Mouse (Mus musculus) cerebellum, adult 2 months (tissue): ENCODE measurements at regions not wholly inside any gene's neighbourhood (a gene's known extent, or its start where the extent isn't known, plus 50 kb on each side); places are given as distances from the start of the nearest gene placed in this dataset.

Experiments
- DNase-seq, 2 experiments: peaks; one replicate each; pipeline ENCODE4 v3.0.0; 2021
- H3K27ac ChIP-seq: fragments of 200-500 bp; 2 replicates; pipeline ENCODE4 v1.5.1; 2012; ENCODE audit warnings: low read length, control low read depth, inconsistent platforms; ENCODE audit not compliant: insufficient read depth
- H3K27me3 ChIP-seq: fragments of 200-500 bp; 2 replicates; pipeline ENCODE4 v1.6.1; 2012; ENCODE audit warnings: inconsistent platforms, mild to moderate bottlenecking, low read length, moderate library complexity; ENCODE audit not compliant: control insufficient read depth, insufficient read depth
- H3K4me1 ChIP-seq: fragments of 200-500 bp; 2 replicates; pipeline ENCODE4 v1.6.1; 2011; ENCODE audit warnings: low read length; ENCODE audit not compliant: control insufficient read depth, insufficient read depth
- H3K4me3 ChIP-seq: fragments of 200-500 bp; replicated peaks from 2 replicates; pipeline ENCODE3; 2011; ENCODE audit warnings: mild to moderate bottlenecking, low read depth, low read length, control low read depth; ENCODE audit not compliant: insufficient read depth
- CTCF ChIP-seq: fragments of 200-500 bp; IDR thresholded peaks from 2 replicates; pipeline ENCODE4 v1.5.1; 2011; ENCODE audit warnings: low read depth, mild to moderate bottlenecking, control low read depth, low read length, moderate library complexity, borderline replicate concordance; ENCODE audit not compliant: insufficient read depth
- POLR2A ChIP-seq: fragments of 200-500 bp; IDR thresholded peaks from 2 replicates; pipeline ENCODE4 v1.6.1; 2011; ENCODE audit warnings: low read length, control low read depth, borderline replicate concordance; ENCODE audit not compliant: insufficient read depth
- WGBS: fragments of 180-500 bp; shearing (Covaris S2); methylation state at CpG from one replicate; pipeline ENCODE4 v1.1.7; 2018; 5-methylcytosine and 5-hydroxymethylcytosine counted together

DNA sequence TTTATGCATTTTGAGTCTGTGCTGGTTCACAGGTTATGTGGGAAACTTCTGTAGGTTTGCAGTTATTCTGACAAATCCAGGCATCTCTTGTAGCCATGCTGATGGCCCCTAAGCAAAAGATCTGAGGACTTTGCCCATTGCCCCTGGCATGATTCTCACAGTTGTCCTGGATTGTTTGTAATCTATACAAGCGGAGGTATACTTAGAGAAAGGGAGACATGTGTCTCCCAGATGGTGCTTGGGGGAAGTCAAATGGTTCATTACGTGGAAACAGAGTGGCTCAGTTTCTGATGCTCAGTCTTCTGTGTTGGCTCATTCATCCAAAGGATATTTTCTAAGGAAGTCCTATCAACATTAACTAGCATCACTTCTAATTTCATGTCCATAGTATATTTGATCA lies 60.8 kb upstream of the Clec14a start:
- no peak overlapping the region for H3K27ac ChIP-seq
- no peak for DNase-seq
- no peak overlapping the region for H3K4me3 ChIP-seq
- 41% methylated on average over 2 of the region's 2 CpGs for WGBS
- no peaks in the 10 kb centered on the region for H3K4me1 ChIP-seq
- H3K27me3 ChIP-seq: no peaks in the 10 kb centered on the region
- TF ChIP-seq POLR2A: no peak
- TF ChIP-seq CTCF: no peak

DNA sequence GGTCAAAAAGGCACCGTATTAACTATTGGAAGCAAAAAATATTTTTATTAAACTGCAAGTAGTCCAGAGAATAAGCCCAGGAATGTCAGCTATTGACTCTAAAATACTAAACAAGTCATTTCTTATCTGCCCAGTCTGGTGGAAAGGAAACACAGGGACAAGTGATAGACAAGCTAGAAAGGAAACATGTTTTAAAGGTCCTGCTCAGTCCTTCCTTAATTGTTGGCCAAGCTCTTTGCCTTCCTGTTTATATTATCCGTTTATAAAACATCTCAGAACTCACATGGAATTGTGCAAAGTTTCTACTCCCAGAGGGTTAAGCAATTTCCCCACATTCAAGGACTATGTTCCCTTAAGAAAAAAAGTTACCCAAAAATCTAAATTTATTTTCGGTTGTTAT lies 54.9 kb upstream of the Clec14a start:
- Histone ChIP-seq H3K4me3 (no peak overlapping the region), H3K4me1 (no peaks in the 10 kb centered on the region), H3K27me3 (no peaks in the 10 kb centered on the region; the same call in 1 of the 2 replicates), H3K27ac (no peak overlapping the region)
- WGBS: 88% methylated on average over 3 of the region's 3 CpGs
- DNase-seq: no peak
- no peak for TF ChIP-seq CTCF
- TF ChIP-seq POLR2A: no peak
